8 mouse cellular contexts compared by ENCODE assay signal in genomic region chr11:114812731-114813240, GRCm38 (mm10). TPM values are rescaled to one million over a fixed set of nuclear protein-coding genes. Genes with fewer than 3 reads are reported as not detected.
DNase-seq lines count a peak whose midpoint lies in the region; ATAC-seq lines count a peak whose summit lies in the region.

No protein-coding gene starts in this region.

- peak; percentile 72 for ATAC-seq in forebrain, embryonic 14.5 days
- peak; percentile 50 for ATAC-seq in lung, embryonic 15.5 days (ENCODE audit: borderline replicate concordance, extremely low read depth, low FRiP score, low TSS enrichment)

- no peak overlapping the region for H3K9ac ChIP-seq in forebrain, embryonic 14.5 days (ENCODE audit: low read length)
- H3K9ac ChIP-seq in lung, embryonic 15.5 days: no peak overlapping the region

- H3K4me3 ChIP-seq in forebrain, embryonic 14.5 days (ENCODE audit: low read depth, low read length): no peak overlapping the region
- no peak overlapping the region for H3K4me3 ChIP-seq in lung, embryonic 15.5 days

- DNase-seq in CD8-positive naive resting alpha-beta T cell, adult 2 months (ENCODE audit: low read depth in 2 of 2, low spot score in 2 of 2): peak; percentile 78 to 82
- DNase-seq in c-Kit-positive CD71-positive TER-119-negative erythroid progenitor cells, embryonic 14.5 days (ENCODE audit: low read depth): peak; percentile 65
- DNase-seq in forebrain, embryonic 14.5 days (ENCODE audit: low spot score): peak; percentile 88
- DNase-seq in heart, postnatal 4 days: peak; percentile 96
- DNase-seq in layer of hippocampus, adult 8-10 months (ENCODE audit: low spot score in 2 of 2): peak; percentile 76 to 92
- peak; percentile 89 for DNase-seq in ovary, postnatal 36 days (ENCODE audit: low spot score)
- DNase-seq in thymus, postnatal 14 days: peak; percentile 88

- no peaks in the 10 kb centered on the region for H3K9me3 ChIP-seq in forebrain, embryonic 14.5 days (replicated peaks; ENCODE audit: control insufficient read depth, low read length)
- H3K9me3 ChIP-seq in lung, embryonic 15.5 days: no peaks in the 10 kb centered on the region

- no peaks in the 10 kb centered on the region for H3K27me3 ChIP-seq in forebrain, embryonic 14.5 days (replicated peaks; ENCODE audit: control insufficient read depth, insufficient read depth, low read length)
- H3K27me3 ChIP-seq in lung, embryonic 15.5 days: no peaks in the 10 kb centered on the region

- H3K4me1 ChIP-seq in forebrain, embryonic 14.5 days (ENCODE audit: control insufficient read depth, insufficient read depth, low read length): peaks cover under 1% of the 10 kb centered on the region; the same call in 1 of the 2 replicates
- peaks cover 12% of the 10 kb centered on the region for H3K4me1 ChIP-seq in lung, embryonic 15.5 days

- no peak overlapping the region for H3K27ac ChIP-seq in forebrain, embryonic 14.5 days (ENCODE audit: low read depth, low read length)
- H3K27ac ChIP-seq in lung, embryonic 15.5 days: no peak overlapping the region

- no peaks in the 10 kb centered on the region for H3K36me3 ChIP-seq in forebrain, embryonic 14.5 days (ENCODE audit: control insufficient read depth, insufficient read depth, low read length)
- no peaks in the 10 kb centered on the region for H3K36me3 ChIP-seq in lung, embryonic 15.5 days

- 23% methylated on average over 6 of the region's 6 CpGs for WGBS in forebrain, embryonic 14.5 days
- 3% methylated on average over 6 of the region's 6 CpGs for WGBS in lung, embryonic 15.5 days

- no peak overlapping the region for H3K4me2 ChIP-seq in forebrain, embryonic 14.5 days (ENCODE audit: low read length)
- no peak overlapping the region for H3K4me2 ChIP-seq in lung, embryonic 15.5 days

RNA-seq across cellular contexts. Expression of gene Gpr142, which starts 14.1 kb away (rescaled TPM):
- not detected in 2 replicates for polyA plus RNA-seq in forebrain, embryonic 14.5 days (2014; fragmentation: Nextera tagmentation; extraction: Ambion mirVana)
- not detected for total RNA-seq in heart, postnatal 4 days (2021)
- total RNA-seq in layer of hippocampus, adult 8-10 months (2022): not detected
- polyA plus RNA-seq in lung, embryonic 15.5 days (2015; fragmentation: Nextera tagmentation; extraction: Ambion mirVana): not detected in 2 replicates

RNA-seq across cellular contexts. Expression of gene Btbd17, which starts 17.0 kb away (rescaled TPM):
- 22.1 and 24.7 TPM in 2 replicates for polyA plus RNA-seq in forebrain, embryonic 14.5 days (2014; fragmentation: Nextera tagmentation; extraction: Ambion mirVana)
- total RNA-seq in heart, postnatal 4 days (2021): under 1 TPM; 0.17 to 0.25 TPM
- 10 to 100 TPM; 15.3 to 19.6 (median 17.4) TPM for total RNA-seq in layer of hippocampus, adult 8-10 months (2022)
- 0.71 and 1.1 TPM in 2 replicates for polyA plus RNA-seq in lung, embryonic 15.5 days (2015; fragmentation: Nextera tagmentation; extraction: Ambion mirVana)

RNA-seq across cellular contexts. Expression of gene Gprc5c, which starts 38.2 kb away (rescaled TPM):
- polyA plus RNA-seq in forebrain, embryonic 14.5 days (2014; fragmentation: Nextera tagmentation; extraction: Ambion mirVana): 4.4 and 5.4 TPM in 2 replicates
- 10 to 100 TPM; 11.9 to 12.1 TPM for total RNA-seq in heart, postnatal 4 days (2021)
- 1 to 10 TPM; 4.3 to 7.2 (median 4.8) TPM for total RNA-seq in layer of hippocampus, adult 8-10 months (2022)
- 35.4 and 36.1 TPM in 2 replicates for polyA plus RNA-seq in lung, embryonic 15.5 days (2015; fragmentation: Nextera tagmentation; extraction: Ambion mirVana)

RNA-seq across cellular contexts. Expression of gene Kif19a, which starts 47.6 kb away (rescaled TPM):
- polyA plus RNA-seq in forebrain, embryonic 14.5 days (2014; fragmentation: Nextera tagmentation; extraction: Ambion mirVana): 0.23 and 0.34 TPM in 2 replicates
- under 1 TPM; 0.26 to 0.81 TPM for total RNA-seq in heart, postnatal 4 days (2021)
- 1 to 10 TPM; 2.7 to 4.5 (median 3.8) TPM for total RNA-seq in layer of hippocampus, adult 8-10 months (2022)
- 0.29 and 0.40 TPM in 2 replicates for polyA plus RNA-seq in lung, embryonic 15.5 days (2015; fragmentation: Nextera tagmentation; extraction: Ambion mirVana)

Comparison
In these comparisons a context has a peak if more than half of its experiments do, and no peak if none do; other contexts are left out.
1. RNA of gene Btbd17, which starts 17.0 kb away (total RNA-seq): 15.3 to 19.6 TPM in layer of hippocampus, adult 8-10 months; 0.17 to 0.25 TPM in heart, postnatal 4 days; every median in the first group is over 10 times any median in the second.
2. Peak in every context shown above with its lines, with median percentiles within 50 percentile points of each other: DNase-seq.